Mouse (Mus musculus): Measurements from ENCODE around the gene Cacnb3. TPM values are rescaled to one million over a fixed set of nuclear protein-coding genes. Genes with fewer than 3 reads are reported as not detected.

The Cacnb3 gene
- polyA plus RNA-seq, 1 experiment from 2014 or later = 32.3 TPM

GRCm38 (mm10) chr15:98606051-98606536 is 24.5 kb upstream of the Cacnb3 start:
- ATAC-seq (replicated peaks; ENCODE audit: insufficient number of reproducible peaks, low FRiP score, low TSS enrichment, low read depth) = no peak
- 93% methylated on average over 12 of the region's 12 CpGs for WGBS

GRCm38 (mm10) chr15:98606739-98607138 is 23.9 kb upstream of the Cacnb3 start:
- H3K36me3 ChIP-seq (replicated peaks; ENCODE audit: control insufficient read depth, insufficient read depth, low read depth, low read length) = peaks cover 3% of the 10 kb centered on the region; the same call in 1 of the 2 replicates
- WGBS = 62% methylated on average over 9 of the region's 9 CpGs
- no peak overlapping the region for H3K4me3 ChIP-seq (ENCODE audit: low read depth, low read length)
- ATAC-seq (replicated peaks; ENCODE audit: insufficient number of reproducible peaks, low FRiP score, low TSS enrichment, low read depth) = no peak
- H3K27ac ChIP-seq (replicated peaks; ENCODE audit: low read depth, low read length) = no peak overlapping the region
- DNase-seq (ENCODE audit: low spot score) = no peak
- no peak overlapping the region for H3K9ac ChIP-seq (replicated peaks; ENCODE audit: low read length)
- H3K27me3 ChIP-seq (ENCODE audit: control insufficient read depth, insufficient read depth, low read length) = no peaks in the 10 kb centered on the region
- peaks cover 2% of the 10 kb centered on the region; the same call in 1 of the 2 replicates for H3K4me1 ChIP-seq (ENCODE audit: control insufficient read depth, insufficient read depth, low read length)
- H3K4me2 ChIP-seq (ENCODE audit: low read depth, low read length) = no peak overlapping the region
- no peaks in the 10 kb centered on the region for H3K9me3 ChIP-seq (replicated peaks; ENCODE audit: control insufficient read depth, low read length)

More at GRCm38 (mm10) chr15:98606051-98606536, 24.5 kb upstream of the Cacnb3 start:
- Histone ChIP-seq H3K27me3 (ENCODE audit: control insufficient read depth, insufficient read depth, low read length) (no peaks in the 10 kb centered on the region), H3K4me1 (ENCODE audit: control insufficient read depth, insufficient read depth, low read length) (peaks cover 2% of the 10 kb centered on the region; the same call in 1 of the 2 replicates), H3K36me3 (replicated peaks; ENCODE audit: control insufficient read depth, insufficient read depth, low read depth, low read length) (peaks cover 4% of the 10 kb centered on the region; the same call in 1 of the 2 replicates), H3K9ac (replicated peaks; ENCODE audit: low read length) (no peak overlapping the region), H3K4me2 (ENCODE audit: low read depth, low read length) (no peak overlapping the region), H3K27ac (replicated peaks; ENCODE audit: low read depth, low read length) (no peak overlapping the region), H3K4me3 (ENCODE audit: low read depth, low read length) (no peak overlapping the region), H3K9me3 (replicated peaks; ENCODE audit: control insufficient read depth, low read length) (no peaks in the 10 kb centered on the region)
- no peak for DNase-seq (ENCODE audit: low spot score)

GRCm38 (mm10) chr15:98607557-98607956 is 23.1 kb upstream of the Cacnb3 start:
- ATAC-seq (replicated peaks; ENCODE audit: insufficient number of reproducible peaks, low FRiP score, low TSS enrichment, low read depth) (no peak), DNase-seq (ENCODE audit: low spot score) (no peak)
- Histone ChIP-seq H3K27me3 (ENCODE audit: control insufficient read depth, insufficient read depth, low read length) (no peaks in the 10 kb centered on the region), H3K27ac (replicated peaks; ENCODE audit: low read depth, low read length) (no peak overlapping the region), H3K4me1 (ENCODE audit: control insufficient read depth, insufficient read depth, low read length) (peaks cover 2% of the 10 kb centered on the region; the same call in 1 of the 2 replicates), H3K9me3 (replicated peaks; ENCODE audit: control insufficient read depth, low read length) (no peaks in the 10 kb centered on the region), H3K9ac (replicated peaks; ENCODE audit: low read length) (peak overlapping the region; percentile 9), H3K36me3 (replicated peaks; ENCODE audit: control insufficient read depth, insufficient read depth, low read depth, low read length) (peaks cover 2% of the 10 kb centered on the region; the same call in 1 of the 2 replicates), H3K4me2 (ENCODE audit: low read depth, low read length) (peak overlapping the region; percentile 92), H3K4me3 (ENCODE audit: low read depth, low read length) (peak overlapping the region; percentile 87)
- WGBS = 24% methylated on average over 4 of the region's 4 CpGs

GRCm38 (mm10) chr15:98608058-98608783 is 22.4 kb upstream of the Cacnb3 start:
- peaks cover 2% of the 10 kb centered on the region; the same call in 1 of the 2 replicates for H3K36me3 ChIP-seq (replicated peaks; ENCODE audit: control insufficient read depth, insufficient read depth, low read depth, low read length)
- H3K4me2 ChIP-seq (ENCODE audit: low read depth, low read length) = peak overlapping the region; percentile 92
- ATAC-seq (replicated peaks; ENCODE audit: insufficient number of reproducible peaks, low FRiP score, low TSS enrichment, low read depth) (no peak), DNase-seq (ENCODE audit: low spot score) (no peak)
- H3K27ac ChIP-seq (replicated peaks; ENCODE audit: low read depth, low read length) = peak overlapping the region; percentile 71
- peak overlapping the region; percentile 87 for H3K4me3 ChIP-seq (ENCODE audit: low read depth, low read length)
- H3K9ac ChIP-seq (replicated peaks; ENCODE audit: low read length) = peak overlapping the region; percentile 90
- H3K4me1 ChIP-seq (ENCODE audit: control insufficient read depth, insufficient read depth, low read length) = peaks cover 2% of the 10 kb centered on the region; the same call in 1 of the 2 replicates
- no peaks in the 10 kb centered on the region for H3K9me3 ChIP-seq (replicated peaks; ENCODE audit: control insufficient read depth, low read length)
- no peaks in the 10 kb centered on the region for H3K27me3 ChIP-seq (ENCODE audit: control insufficient read depth, insufficient read depth, low read length)
- 5% methylated on average over 9 of the region's 10 CpGs for WGBS

- H3K4me2 ChIP-seq (ENCODE audit: low read depth, low read length) = peak overlapping the region; percentile 92
- peak; percentile 14; the same call in 1 of the 2 replicates for ATAC-seq (replicated peaks; ENCODE audit: insufficient number of reproducible peaks, low FRiP score, low TSS enrichment, low read depth)
- H3K36me3 ChIP-seq (replicated peaks; ENCODE audit: control insufficient read depth, insufficient read depth, low read depth, low read length) = no peaks in the 10 kb centered on the region
- H3K4me1 ChIP-seq (ENCODE audit: control insufficient read depth, insufficient read depth, low read length) = peaks cover 2% of the 10 kb centered on the region; the same call in 1 of the 2 replicates
- no peak for DNase-seq (ENCODE audit: low spot score)
- no peaks in the 10 kb centered on the region for H3K27me3 ChIP-seq (ENCODE audit: control insufficient read depth, insufficient read depth, low read length)
- WGBS = 0% methylated on average over 9 of the region's 26 CpGs
- H3K4me3 ChIP-seq (ENCODE audit: low read depth, low read length) = peak overlapping the region; percentile 87
- H3K9me3 ChIP-seq (replicated peaks; ENCODE audit: control insufficient read depth, low read length) = no peaks in the 10 kb centered on the region
- peak overlapping the region; percentile 71 for H3K27ac ChIP-seq (replicated peaks; ENCODE audit: low read depth, low read length)
- H3K9ac ChIP-seq (replicated peaks; ENCODE audit: low read length) = peak overlapping the region; percentile 90
These were observed 21.8 kb upstream of the Cacnb3 start for GRCm38 (mm10) chr15:98608784-98609250.

- DNase-seq (ENCODE audit: low spot score) (peak; percentile 90), ATAC-seq (replicated peaks; ENCODE audit: insufficient number of reproducible peaks, low FRiP score, low TSS enrichment, low read depth) (peak; percentile 84)
- Histone ChIP-seq H3K36me3 (replicated peaks; ENCODE audit: control insufficient read depth, insufficient read depth, low read depth, low read length) (no peaks in the 10 kb centered on the region), H3K27ac (replicated peaks; ENCODE audit: low read depth, low read length) (peak within 1 kb of the TSS; percentile 71), H3K27me3 (ENCODE audit: control insufficient read depth, insufficient read depth, low read length) (no peaks in the 10 kb centered on the region), H3K4me2 (ENCODE audit: low read depth, low read length) (peak within 1 kb of the TSS; percentile 92), H3K4me1 (ENCODE audit: control insufficient read depth, insufficient read depth, low read length) (peaks cover 2% of the 10 kb centered on the region; the same call in 1 of the 2 replicates), H3K4me3 (ENCODE audit: low read depth, low read length) (peak within 1 kb of the TSS; percentile 87), H3K9me3 (replicated peaks; ENCODE audit: control insufficient read depth, low read length) (no peaks in the 10 kb centered on the region), H3K9ac (replicated peaks; ENCODE audit: low read length) (peak within 1 kb of the TSS; percentile 90)
- under 1% methylated on average over 57 of the region's 75 CpGs for WGBS
These were observed 21.1 kb upstream of the Cacnb3 start, which contains the start of gene Adcy6 for GRCm38 (mm10) chr15:98609331-98610130. TSS of gene Adcy6 (minus strand) at chr15:98610076.

- Histone ChIP-seq H3K4me1 (ENCODE audit: control insufficient read depth, insufficient read depth, low read length) (peaks cover 2% of the 10 kb centered on the region; the same call in 1 of the 2 replicates), H3K36me3 (replicated peaks; ENCODE audit: control insufficient read depth, insufficient read depth, low read depth, low read length) (no peaks in the 10 kb centered on the region), H3K4me2 (ENCODE audit: low read depth, low read length) (peak overlapping the region; percentile 92), H3K9me3 (replicated peaks; ENCODE audit: control insufficient read depth, low read length) (no peaks in the 10 kb centered on the region), H3K27me3 (ENCODE audit: control insufficient read depth, insufficient read depth, low read length) (no peaks in the 10 kb centered on the region), H3K4me3 (ENCODE audit: low read depth, low read length) (peak overlapping the region; percentile 87), H3K27ac (replicated peaks; ENCODE audit: low read depth, low read length) (peak overlapping the region; percentile 71), H3K9ac (replicated peaks; ENCODE audit: low read length) (peak overlapping the region; percentile 90)
- 2% methylated on average over 12 of the region's 12 CpGs for WGBS
- DNase-seq (ENCODE audit: low spot score) (peak; percentile 56), ATAC-seq (replicated peaks; ENCODE audit: insufficient number of reproducible peaks, low FRiP score, low TSS enrichment, low read depth) (no peak)
These were observed 20.5 kb upstream of the Cacnb3 start for GRCm38 (mm10) chr15:98610131-98610633.
